Comparison of ENCODE assay signal across 8 mouse cellular contexts in the genomic region with DNA sequence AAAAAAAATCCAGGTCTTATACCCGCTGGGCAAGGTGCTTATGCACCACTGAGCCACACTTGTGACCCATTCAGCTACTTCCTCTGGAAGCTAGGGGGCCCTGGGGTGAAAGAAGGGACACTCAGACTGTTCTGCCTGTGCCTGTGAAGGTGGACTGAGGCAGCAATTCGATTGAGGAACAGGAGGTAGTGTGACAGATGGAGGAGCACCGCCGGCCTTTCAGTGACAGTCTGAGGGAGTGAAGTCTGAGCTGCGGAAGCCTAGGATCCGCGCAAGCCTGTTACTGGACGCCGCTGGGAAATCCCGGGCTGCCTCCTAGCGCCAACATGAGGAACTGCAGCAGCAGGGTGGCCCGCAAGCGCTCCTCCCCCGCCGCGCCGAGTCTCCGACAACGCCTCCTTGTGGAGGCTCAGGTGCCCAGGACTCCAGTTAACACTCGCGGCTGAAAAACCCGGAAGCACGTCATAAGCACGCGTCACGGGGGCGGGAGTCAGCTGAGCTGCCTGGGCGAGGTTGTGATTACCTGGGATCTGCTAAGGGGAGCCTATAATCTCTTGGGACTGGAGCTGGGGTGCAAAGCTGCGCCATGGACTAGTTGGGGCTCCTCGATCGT. TPM values are rescaled to one million over a fixed set of nuclear protein-coding genes. Genes with fewer than 3 reads are reported as not detected.
DNase-seq lines count a peak whose midpoint lies in the region; ATAC-seq lines count a peak whose summit lies in the region.

A gene (plus strand): TSS at position 471 of the 613 bp plus-strand sequence.

- ATAC-seq in hindbrain, embryonic 11.5 days (ENCODE audit: low FRiP score): peak; percentile 96

- peak within 1 kb of the TSS; percentile 81 for H3K9ac ChIP-seq in hindbrain, embryonic 11.5 days (ENCODE audit: low read depth, low read length)

- peaks cover 7% of the 10 kb centered on the region; the same call in 1 of the 2 replicates for H3K4me1 ChIP-seq in hindbrain, embryonic 11.5 days (replicated peaks; ENCODE audit: control insufficient read depth, insufficient read depth, low read length)

- H3K9me3 ChIP-seq in hindbrain, embryonic 11.5 days (ENCODE audit: control insufficient read depth, low read length): no peaks in the 10 kb centered on the region

- no peaks in the 10 kb centered on the region for H3K27me3 ChIP-seq in hindbrain, embryonic 11.5 days (ENCODE audit: control insufficient read depth, insufficient read depth, low read length)

- 2% methylated on average over 31 of the region's 31 CpGs for WGBS in hindbrain, embryonic 11.5 days

- peak within 1 kb of the TSS; percentile 92 for H3K4me2 ChIP-seq in hindbrain, embryonic 11.5 days (replicated peaks; ENCODE audit: low read depth, low read length)

- DNase-seq in Muller cell, postnatal 12 days (ENCODE audit: inconsistent ontology term): peak; percentile 97
- peak; percentile 98 for DNase-seq in cerebellum, adult 9-11 months
- peak; percentile 97 to 100 for DNase-seq in frontal cortex, adult 2 months (ENCODE audit: extremely low spot score in 1 of 2, low spot score in 1 of 2)
- peak; percentile 99 for DNase-seq in hindbrain, embryonic 11.5 days (ENCODE audit: low spot score)
- peak; percentile 99 for DNase-seq in layer of hippocampus, postnatal 10 days (ENCODE audit: low spot score in 2 of 2)
- peak; percentile 98 for DNase-seq in lung, postnatal 10 days
- peak; percentile 96 for DNase-seq in ovary, postnatal 36 days (ENCODE audit: low spot score)
- peak; percentile 98 for DNase-seq in thymus, postnatal 25 days

- H3K36me3 ChIP-seq in hindbrain, embryonic 11.5 days (ENCODE audit: control insufficient read depth, insufficient read depth, low read length): no peaks in the 10 kb centered on the region; the same call in 1 of the 2 replicates

- peak within 1 kb of the TSS; percentile 79 for H3K4me3 ChIP-seq in hindbrain, embryonic 11.5 days (ENCODE audit: low read depth, low read length)

- H3K27ac ChIP-seq in hindbrain, embryonic 11.5 days (ENCODE audit: low read depth, low read length): no peak within 1 kb of the TSS

RNA-seq across cellular contexts. Expression of the gene that starts here (rescaled TPM):
- 28.6 and 28.8 TPM in 2 replicates for polyA plus RNA-seq in frontal cortex, adult 2 months (2012; rRNA removed)
- 8.5 and 10.9 TPM in 2 replicates for polyA plus RNA-seq in hindbrain, embryonic 11.5 days (2014; fragmentation: Nextera tagmentation; extraction: Ambion mirVana)
- 10 to 100 TPM; 31.7 to 34.3 TPM for total RNA-seq in layer of hippocampus, postnatal 10 days (2021)
